Mouse (Mus musculus): ENCODE data around the gene Gm19426.

DNA sequence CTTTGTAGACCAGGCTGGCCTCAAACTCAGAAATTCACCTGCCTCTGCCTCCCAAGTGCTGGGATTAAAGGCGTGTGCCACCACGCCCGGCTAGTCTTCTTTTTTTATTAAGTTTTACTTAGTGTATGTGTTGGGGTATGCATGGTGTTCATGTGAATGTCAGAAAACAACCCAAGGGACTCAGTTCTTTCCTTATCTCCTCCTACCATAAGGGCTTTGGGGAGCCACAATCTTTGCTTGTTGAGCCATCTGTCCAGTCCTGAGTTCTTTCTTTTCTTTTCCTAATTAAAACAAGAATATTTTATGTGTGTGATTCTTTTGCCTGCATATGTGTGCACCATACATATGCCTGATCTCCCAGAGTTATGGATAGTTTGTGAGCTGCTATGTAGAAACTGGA, 49.7 kb upstream of the Gm19426 start:
- TF ChIP-seq POLR2A (IDR thresholded peaks at IDR 0.05; ENCODE audit: control insufficient read depth in 1 of 2, insufficient read depth in 1 of 2, low read depth in 1 of 2, low read length in 2 of 2, poor library complexity in 1 of 2) (no peak), E2F4 (IDR thresholded peaks at IDR 0.05; ENCODE audit: borderline replicate concordance, low read depth, low read length) (no peak), GABPA (IDR thresholded peaks at IDR 0.05; ENCODE audit: low read depth, low read length) (no peak)
